Mouse (Mus musculus) G1E (cell line): ENCODE data around the gene Nos1. TPM values are rescaled to one million over a fixed set of nuclear protein-coding genes. Genes with fewer than 3 reads are reported as not detected.
"Not testable (repeated sequence)": the region's sequence is repeated elsewhere in the genome, so short reads cannot be mapped to it uniquely, and the experiment has no call there.

Experiments
- ATAC-seq: 2 replicates; pipeline ENCODE4 v1.8.0; 2016; ENCODE audit warnings: mild to moderate bottlenecking; ENCODE audit not compliant: insufficient number of reproducible peaks, poor library complexity, low FRiP score, severe bottlenecking; ENCODE audit errors: extremely low read depth
- DNase-seq: peaks from one replicate; pipeline ENCODE4 v3.0.0; 2012; ENCODE audit warnings: low spot score
- H3K27me3 ChIP-seq: 2 replicates; pipeline ENCODE4 v1.6.1; 2012; ENCODE audit warnings: mild to moderate bottlenecking, low read length, inconsistent platforms; ENCODE audit not compliant: insufficient read depth
- H3K36me3 ChIP-seq: replicated peaks from 2 replicates; pipeline ENCODE3; 2012; ENCODE audit warnings: mild to moderate bottlenecking, inconsistent platforms
- H3K4me1 ChIP-seq: 2 replicates; pipeline ENCODE4 v1.6.1; 2012; ENCODE audit warnings: low read depth, low read length, inconsistent platforms, mixed read lengths; ENCODE audit not compliant: insufficient read depth
- H3K4me3 ChIP-seq: 2 replicates; pipeline ENCODE4 v1.5.1; 2012; ENCODE audit warnings: low read depth, mild to moderate bottlenecking, inconsistent platforms, low read length, moderate library complexity, mixed read lengths
- H3K9me3 ChIP-seq: replicated peaks from 2 replicates; pipeline ENCODE4 v1.6.1; 2012; ENCODE audit warnings: inconsistent platforms
- CTCF ChIP-seq: IDR thresholded peaks from 2 replicates; pipeline ENCODE4 v1.5.1; 2012; ENCODE audit warnings: low read depth, low read length, inconsistent platforms, mixed read lengths
- GATA1 ChIP-seq: IDR thresholded peaks from 2 replicates; pipeline ENCODE4 v1.6.1; 2012; ENCODE audit warnings: borderline replicate concordance, low read length, inconsistent platforms, mixed read lengths
- GATA2 ChIP-seq: IDR thresholded peaks from 2 replicates; pipeline ENCODE4 v1.6.1; 2012; ENCODE audit warnings: low read depth, low read length, inconsistent platforms, borderline replicate concordance
- POLR2AphosphoS5 ChIP-seq: IDR thresholded peaks from 2 replicates; pipeline ENCODE4 v1.6.1; 2012; ENCODE audit warnings: low read depth, low read length, inconsistent platforms; ENCODE audit not compliant: insufficient replicate concordance
- TAL1 ChIP-seq: conservative IDR thresholded peaks from 2 replicates; pipeline ENCODE4 v1.6.1; 2012; ENCODE audit warnings: low read depth, low read length, inconsistent platforms, mixed read lengths
- polyA plus RNA-seq: library from polyadenylated mRNA; stranded (reverse); fragments of >175 nt; gene quantifications from 2 replicates; pipeline ENCODE4 v1.2.3, GENCODE M21; 2012
- total RNA-seq, 2 experiments: library from RNA; stranded (forward) in 1 of 2; stranded (reverse) in 1 of 2; fragments of 200-1000 nt in 1 of 2; fragments of >200 nt in 1 of 2; fragmentation: Nextera tagmentation in 1 of 2; gene quantifications; 2 replicates each; pipeline ENCODE4 v1.2.3; 2014 to 2017

The Nos1 gene
- total and polyA plus RNA-seq, 3 experiments: 0.05 TPM; not detected in 2

GRCm38 (mm10) chr5:117865876-117866275, 85.0 kb downstream of the Nos1 start:
- TF ChIP-seq GATA1 (no peak), TAL1 (no peak), CTCF (no peak), GATA2 (no peak), POLR2AphosphoS5 (no peak)

DNA sequence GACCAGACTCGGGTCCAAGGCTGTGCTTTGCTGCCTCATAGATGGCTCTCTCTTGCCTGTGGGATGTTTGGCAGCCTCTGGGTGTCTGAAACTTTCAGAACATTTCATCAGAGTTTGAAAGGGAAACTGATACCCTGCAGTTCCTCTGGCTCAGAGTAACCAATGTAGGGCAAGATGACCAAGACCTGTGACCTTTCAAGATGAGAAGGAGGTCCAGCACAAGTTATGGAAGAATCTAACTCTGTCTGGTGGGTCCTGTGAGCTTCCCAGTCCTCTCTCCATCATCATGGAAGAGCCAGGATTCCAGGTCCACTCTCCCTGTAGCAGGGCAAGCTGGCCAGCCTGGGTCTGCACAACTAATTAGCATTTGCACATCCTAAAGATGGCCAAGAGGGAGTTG, 90.8 kb downstream of the Nos1 start:
- ATAC-seq: no peak
- peaks cover 96% of the 10 kb centered on the region for H3K9me3 ChIP-seq
- no peak overlapping the region for H3K4me3 ChIP-seq
- no peaks in the 10 kb centered on the region for H3K4me1 ChIP-seq
- no peaks in the 10 kb centered on the region for H3K36me3 ChIP-seq
- DNase-seq: no peak
- TF ChIP-seq TAL1: no peak
- no peak for TF ChIP-seq GATA2
- TF ChIP-seq CTCF: no peak
- no peak for TF ChIP-seq GATA1
- TF ChIP-seq POLR2AphosphoS5: no peak
- no peaks in the 10 kb centered on the region for H3K27me3 ChIP-seq

More at GRCm38 (mm10) chr5:117865876-117866275, 85.0 kb downstream of the Nos1 start:
- Histone ChIP-seq H3K9me3 (peaks cover 81% of the 10 kb centered on the region), H3K36me3 (no peaks in the 10 kb centered on the region), H3K4me3 (no peak overlapping the region), H3K27me3 (no peaks in the 10 kb centered on the region), H3K4me1 (no peaks in the 10 kb centered on the region)
- DNase-seq (no peak), ATAC-seq (no peak)

GRCm38 (mm10) chr5:117873807-117874206, 93.0 kb downstream of the Nos1 start:
- DNase-seq: no peak
- Histone ChIP-seq H3K4me1 (no peaks in the 10 kb centered on the region), H3K27me3 (no peaks in the 10 kb centered on the region), H3K36me3 (no peaks in the 10 kb centered on the region), H3K4me3 (no peak overlapping the region), H3K9me3 (peaks cover 96% of the 10 kb centered on the region)
- no peak for ATAC-seq
- TF ChIP-seq CTCF (no peak), GATA2 (no peak), GATA1 (no peak), TAL1 (no peak), POLR2AphosphoS5 (no peak)

GRCm38 (mm10) chr5:117874236-117874635, 93.4 kb downstream of the Nos1 start:
- Histone ChIP-seq H3K4me1 (no peaks in the 10 kb centered on the region), H3K36me3 (no peaks in the 10 kb centered on the region), H3K9me3 (peaks cover 96% of the 10 kb centered on the region), H3K27me3 (no peaks in the 10 kb centered on the region), H3K4me3 (no peak overlapping the region)
- DNase-seq (no peak), ATAC-seq (no peak)
- TF ChIP-seq CTCF: no peak
- TF ChIP-seq TAL1: no peak
- TF ChIP-seq POLR2AphosphoS5: no peak
- TF ChIP-seq GATA2: no peak
- TF ChIP-seq GATA1: no peak

- H3K27me3 ChIP-seq: no peaks in the 10 kb centered on the region
- no peaks in the 10 kb centered on the region for H3K36me3 ChIP-seq
- no peak overlapping the region for H3K4me3 ChIP-seq
- DNase-seq (no peak), ATAC-seq (no peak)
- H3K9me3 ChIP-seq: peaks cover 83% of the 10 kb centered on the region
- TF ChIP-seq POLR2AphosphoS5: no peak
- no peak for TF ChIP-seq GATA1
- no peak for TF ChIP-seq CTCF
- no peak for TF ChIP-seq GATA2
- TF ChIP-seq TAL1: no peak
- no peaks in the 10 kb centered on the region for H3K4me1 ChIP-seq
These were observed 98.3 kb downstream of the Nos1 start for GRCm38 (mm10) chr5:117879136-117879535.

- Histone ChIP-seq H3K4me3 (no peak overlapping the region), H3K27me3 (no peaks in the 10 kb centered on the region), H3K4me1 (no peaks in the 10 kb centered on the region), H3K9me3 (peaks cover 85% of the 10 kb centered on the region), H3K36me3 (no peaks in the 10 kb centered on the region)
- no peak for TF ChIP-seq CTCF
- TF ChIP-seq POLR2AphosphoS5: no peak
- TF ChIP-seq TAL1: no peak
- TF ChIP-seq GATA2: no peak
- TF ChIP-seq GATA1: no peak
- ATAC-seq (no peak), DNase-seq (no peak)
These were observed 100.2 kb downstream of the Nos1 start for GRCm38 (mm10) chr5:117880916-117881555.

DNA sequence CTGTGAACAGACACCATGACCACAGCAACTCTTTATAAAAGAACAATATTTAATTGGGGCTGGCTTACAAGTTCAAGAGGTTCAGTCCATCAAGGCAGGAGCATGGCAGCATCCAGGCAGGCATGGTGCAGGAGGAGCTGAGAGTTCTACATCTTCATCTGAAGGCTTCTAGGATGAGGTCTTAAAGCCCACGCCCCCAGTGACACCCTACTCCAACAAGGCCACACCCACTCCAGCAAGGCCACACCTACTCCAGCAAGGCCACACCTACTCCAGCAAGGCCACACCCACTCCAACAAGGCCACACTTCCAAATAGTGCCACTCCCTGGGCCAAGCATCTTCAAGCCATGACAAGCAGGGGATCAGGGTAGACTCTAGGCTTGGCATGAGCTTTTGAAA, 101.6 kb downstream of the Nos1 start:
- H3K4me3 ChIP-seq, H3K4me1 ChIP-seq, DNase-seq, H3K36me3 ChIP-seq, H3K27me3 ChIP-seq, ATAC-seq: not testable (repeated sequence)
- H3K9me3 ChIP-seq: peaks cover 85% of the 10 kb centered on the region
